Mouse (Mus musculus) splenic B cell, adult 2 months (primary cell): ENCODE results near the gene Bahcc1.

Experiments
- DNase-seq: peaks from one replicate; pipeline ENCODE4 v3.0.0-alpha.2; 2011; ENCODE audit warnings: low read depth, low spot score
- H3K27me3 ChIP-seq: 2 replicates; pipeline ENCODE4 v1.6.1; 2012; ENCODE audit warnings: mild to moderate bottlenecking, low read length, moderate library complexity, mixed read lengths; ENCODE audit not compliant: control insufficient read depth, poor library complexity, insufficient read depth, severe bottlenecking
- H3K36me3 ChIP-seq: 2 replicates; pipeline ENCODE4 v1.6.1; 2012; ENCODE audit warnings: mild to moderate bottlenecking, low read length, moderate library complexity, mixed read lengths; ENCODE audit not compliant: control insufficient read depth, poor library complexity, insufficient read depth, severe bottlenecking

The Bahcc1 gene

GRCm38 (mm10) chr11:120337447-120337846 is 104.7 kb downstream of the Bahcc1 start:
- DNase-seq = no peak
- Histone ChIP-seq H3K27me3 (no peaks in the 10 kb centered on the region), H3K36me3 (no peaks in the 10 kb centered on the region)

- Histone ChIP-seq H3K36me3 (no peaks in the 10 kb centered on the region), H3K27me3 (no peaks in the 10 kb centered on the region)
- no peak for DNase-seq
Observed at GRCm38 (mm10) chr11:120338786-120339185, 106.0 kb downstream of the Bahcc1 start.

- H3K36me3 ChIP-seq = peaks cover 1% of the 10 kb centered on the region
- no peak for DNase-seq
- H3K27me3 ChIP-seq = no peaks in the 10 kb centered on the region
Observed at GRCm38 (mm10) chr11:120339978-120340513, 107.3 kb downstream of the Bahcc1 start.

GRCm38 (mm10) chr11:120341661-120342060 is 108.9 kb downstream of the Bahcc1 start:
- peaks cover 7% of the 10 kb centered on the region for H3K36me3 ChIP-seq
- no peak for DNase-seq
- H3K27me3 ChIP-seq = no peaks in the 10 kb centered on the region
